Mouse (Mus musculus) mesoderm, embryonic 11.5 days (tissue): ENCODE data around the gene Nfe2l3.
"Not testable (repeated sequence)": the region's sequence is repeated elsewhere in the genome, so short reads cannot be mapped to it uniquely, and the experiment has no call there.

Experiments
- DNase-seq: peaks from one replicate; pipeline ENCODE4 v3.0.0-alpha.2; 2012; ENCODE audit warnings: low read depth, low spot score

The Nfe2l3 gene

DNA sequence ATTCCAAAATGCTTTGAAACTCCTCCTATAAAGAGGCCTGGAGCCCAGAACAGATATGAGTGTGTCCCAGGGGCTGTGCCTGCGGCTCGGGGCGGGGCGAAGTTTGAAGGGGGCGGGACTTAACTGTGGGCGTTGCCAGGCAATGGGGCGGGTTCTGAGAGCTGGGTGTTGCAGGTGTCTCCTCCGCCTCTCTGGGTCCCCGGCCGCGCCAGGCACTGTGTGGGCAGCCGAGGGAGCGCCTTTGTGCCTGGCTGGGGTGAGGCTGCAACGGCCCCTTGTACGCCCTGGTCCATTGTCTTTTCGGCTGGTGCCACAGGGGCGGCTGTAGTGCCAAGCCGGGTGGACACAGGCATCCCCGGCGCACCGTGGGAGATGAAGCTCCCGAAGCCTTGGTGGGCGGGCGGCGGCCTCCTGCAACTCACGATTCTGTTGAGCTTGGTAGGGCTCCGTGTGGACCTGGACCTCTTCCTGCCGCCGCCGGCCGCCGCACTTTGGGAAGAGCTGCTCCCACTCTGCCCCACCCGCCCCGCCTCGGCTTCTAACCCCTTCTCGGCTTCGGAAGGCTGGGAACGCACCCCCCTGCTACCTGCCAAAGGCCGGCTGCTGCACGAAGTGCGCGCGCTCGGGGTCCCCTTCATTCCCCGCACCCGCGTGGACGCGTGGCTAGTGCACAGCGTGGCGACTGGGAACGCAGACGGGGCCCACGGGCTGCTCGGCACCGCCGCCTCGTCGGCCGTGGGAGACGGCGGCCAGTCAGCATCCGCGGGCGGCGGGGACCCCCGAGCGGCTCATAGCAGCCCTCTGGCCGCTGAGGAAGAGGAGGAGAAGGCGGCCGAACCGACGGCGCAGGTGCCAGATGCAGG lies at the start of gene Nfe2l3:
Nfe2l3 (plus strand) TSS at position 136 of the 863 bp plus-strand sequence.
- peak; percentile 55 for DNase-seq

DNA sequence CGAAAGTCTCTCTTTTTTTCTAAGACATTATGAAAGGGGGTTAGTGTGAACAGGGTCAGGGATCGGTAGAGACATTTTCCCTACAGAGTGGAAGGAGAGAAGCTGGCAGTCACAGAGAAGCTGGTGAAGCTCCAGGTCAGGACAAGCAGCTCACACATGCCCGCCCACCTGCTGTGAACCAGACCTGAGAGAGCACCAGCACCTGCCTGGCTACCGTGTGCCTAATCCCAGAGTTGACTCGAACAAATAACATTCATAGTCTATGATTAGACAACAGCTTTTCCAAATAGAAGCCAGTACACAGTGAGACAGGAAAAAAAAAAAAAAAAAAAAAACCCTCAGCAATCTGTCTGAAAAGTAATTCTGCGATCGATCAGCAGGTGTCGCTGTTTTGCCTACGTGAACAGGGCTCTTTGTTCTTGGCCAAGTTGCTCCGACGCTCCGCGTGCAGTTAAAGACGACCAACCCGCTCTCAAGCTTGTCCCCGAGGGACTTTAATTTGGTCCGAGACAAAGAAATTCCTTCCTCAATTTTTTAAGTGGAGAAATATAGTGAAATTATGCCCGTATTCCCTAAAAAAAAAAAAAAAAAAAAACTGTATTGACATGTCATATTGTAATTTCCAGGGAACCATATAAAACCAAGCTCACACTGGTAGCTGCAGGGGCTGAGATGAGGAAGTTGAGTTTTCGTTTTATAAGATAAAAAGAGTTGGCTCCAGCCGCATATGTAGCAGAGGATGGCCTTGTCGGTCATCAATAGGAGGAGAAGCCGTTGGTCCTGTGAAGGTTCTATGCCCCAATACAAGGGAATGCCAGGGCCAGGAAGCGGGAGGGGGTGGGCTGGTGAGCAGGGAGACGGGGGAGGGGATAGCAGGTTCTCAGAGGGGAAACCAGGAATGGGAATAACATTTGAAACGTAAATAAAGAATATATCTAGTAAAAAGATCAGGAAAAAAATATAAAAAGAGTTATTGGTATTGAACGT lies 48.4 kb upstream of the Nfe2l3 start:
- DNase-seq, result peak; percentile 97

DNA sequence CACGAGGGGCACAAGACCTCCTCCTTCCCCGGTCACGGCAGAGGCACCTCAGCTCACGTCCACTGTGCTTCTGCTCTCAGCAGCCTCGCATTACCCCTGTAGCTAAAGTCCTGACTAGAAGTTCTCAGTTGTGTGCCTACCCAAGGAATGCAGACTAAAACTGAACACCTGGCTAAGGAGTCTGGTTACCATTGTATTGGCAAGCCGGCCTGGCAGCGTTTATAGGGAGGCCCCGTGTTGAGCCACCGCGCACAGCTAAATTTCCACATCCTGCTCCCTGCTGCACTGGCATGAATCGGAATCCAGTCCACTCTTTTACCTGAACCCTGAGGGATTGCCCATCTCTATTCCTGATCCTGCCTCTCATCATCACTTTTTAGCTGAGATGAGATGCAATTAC lies 42.0 kb upstream of the Nfe2l3 start:
- DNase-seq, result no peak

DNA sequence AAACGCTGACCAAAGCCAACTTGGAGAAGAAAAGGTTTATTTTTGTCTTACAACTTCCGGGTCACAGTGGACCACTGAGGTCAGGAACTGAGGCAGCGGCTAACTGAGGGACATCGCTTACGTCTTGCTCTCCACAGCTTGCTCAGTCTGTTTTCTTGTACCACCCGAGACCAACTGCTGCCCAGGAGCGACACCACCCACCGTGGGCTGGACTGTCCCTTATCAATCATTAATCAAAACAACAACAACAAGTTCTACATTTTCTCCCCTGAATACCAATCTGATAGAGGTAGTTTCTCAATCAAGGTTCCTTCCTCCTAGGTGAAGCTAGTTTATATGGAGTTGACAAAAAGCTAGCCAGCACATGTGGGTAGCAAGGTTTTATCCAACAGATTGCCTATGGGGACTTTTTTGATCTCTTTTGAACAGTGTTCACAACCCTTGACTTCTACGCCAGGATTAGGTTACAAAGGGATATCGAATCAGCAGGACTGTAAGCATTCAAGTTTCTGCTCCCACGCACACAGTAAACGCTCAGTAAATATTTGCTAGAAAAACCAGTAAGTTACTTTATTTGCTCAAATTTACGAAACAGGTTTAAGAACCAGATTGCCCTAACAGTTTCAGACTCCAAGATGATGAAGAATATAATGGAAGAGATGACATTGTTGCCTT lies 40.5 kb upstream of the Nfe2l3 start:
- DNase-seq, result no peak

DNA sequence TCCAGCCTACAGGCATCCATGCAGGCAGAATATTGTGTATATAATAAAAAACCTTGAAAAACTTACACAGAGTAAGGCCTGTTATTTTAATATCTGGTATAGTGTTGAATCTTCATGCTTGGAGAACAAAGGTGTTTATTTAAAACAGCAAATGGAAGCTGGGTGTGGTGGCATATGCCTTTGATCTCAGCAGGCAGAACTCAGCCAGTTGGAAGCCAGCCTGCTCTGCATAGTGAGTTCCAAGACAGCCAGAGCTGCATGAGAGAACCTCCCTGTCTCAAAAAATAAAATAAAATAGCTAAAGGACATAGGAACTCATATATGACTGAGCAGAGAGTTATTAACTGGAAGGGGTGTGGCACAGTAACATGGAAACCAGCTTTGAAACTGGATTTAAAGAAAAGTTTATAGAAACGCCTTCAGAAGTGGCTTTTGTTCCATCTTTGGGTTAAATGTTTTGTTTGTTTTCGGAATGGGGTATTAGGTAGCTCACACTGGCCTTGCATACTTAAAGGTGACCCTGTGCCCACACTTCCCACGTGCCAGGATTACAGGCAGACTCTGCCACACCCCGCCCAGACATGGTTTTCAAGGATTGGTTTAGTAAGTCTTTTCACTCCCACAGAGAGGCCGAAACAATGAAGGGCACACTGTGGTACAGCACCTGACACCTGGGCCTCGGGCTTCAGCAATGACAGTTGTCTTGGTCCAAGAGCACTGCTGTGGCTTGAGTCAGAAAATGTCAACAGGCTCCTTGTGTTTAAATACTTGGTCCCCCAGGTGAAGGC lies 38.9 kb upstream of the Nfe2l3 start:
- DNase-seq, result no peak

DNA sequence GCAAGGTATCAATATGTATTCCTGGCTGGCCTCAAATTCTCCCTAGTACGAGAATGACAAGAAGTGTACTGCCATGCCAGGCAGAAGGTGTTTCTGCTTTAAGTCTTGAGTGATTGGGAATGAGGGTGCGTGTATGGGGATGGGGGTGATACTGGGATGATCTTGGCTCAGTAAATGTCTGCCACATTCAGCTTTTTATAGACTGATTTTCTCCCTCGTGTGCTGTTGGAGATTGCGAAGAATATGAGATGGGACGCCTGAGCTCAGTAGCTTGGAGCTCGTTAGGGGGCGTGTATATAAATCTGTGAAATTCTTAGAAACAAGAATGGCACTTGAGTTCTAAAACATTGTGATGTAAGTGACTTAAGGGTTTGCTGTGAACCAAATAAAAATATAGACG lies 38.1 kb upstream of the Nfe2l3 start:
- DNase-seq, result not testable (repeated sequence)

DNA sequence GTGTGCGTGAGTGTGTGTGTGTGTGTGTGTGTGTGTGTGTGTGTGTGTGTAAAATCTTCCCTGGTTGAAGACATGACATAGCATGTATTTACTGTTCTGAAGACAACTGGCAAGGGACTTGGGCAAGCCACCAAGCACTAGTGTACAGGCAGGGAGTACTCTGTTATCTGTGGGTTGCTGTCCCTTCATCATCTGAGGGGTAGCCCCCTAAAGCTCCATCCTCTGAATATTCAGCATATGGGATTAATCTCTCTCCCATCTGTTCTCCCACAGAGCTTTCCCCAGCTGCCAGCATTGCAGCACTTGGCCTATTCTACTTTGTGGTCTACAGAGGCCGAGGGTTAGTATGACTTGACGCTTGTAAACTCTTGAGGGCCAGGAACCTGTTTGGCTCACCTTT lies 37.5 kb upstream of the Nfe2l3 start:
- not testable (repeated sequence) for DNase-seq

DNA sequence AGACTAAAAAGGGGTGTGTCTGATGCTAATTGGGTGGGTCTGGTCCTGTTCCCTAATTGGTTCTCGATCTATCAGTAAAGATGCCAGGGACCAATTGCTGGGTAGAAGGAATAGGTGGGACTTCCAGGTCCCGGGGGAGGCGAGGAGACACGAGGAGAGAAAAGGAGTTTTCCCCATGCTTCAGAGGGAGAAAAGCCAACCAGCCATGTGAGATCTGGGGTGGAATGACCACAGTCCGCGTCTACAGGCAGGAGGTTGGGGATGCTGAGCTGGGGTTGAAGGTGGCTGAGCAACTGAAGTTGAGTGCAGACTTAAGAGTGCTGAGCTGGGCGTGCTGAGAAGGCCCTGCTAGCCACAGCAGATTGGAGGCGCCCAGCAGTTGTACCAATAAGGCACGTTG lies 37.0 kb upstream of the Nfe2l3 start:
- no peak for DNase-seq

DNA sequence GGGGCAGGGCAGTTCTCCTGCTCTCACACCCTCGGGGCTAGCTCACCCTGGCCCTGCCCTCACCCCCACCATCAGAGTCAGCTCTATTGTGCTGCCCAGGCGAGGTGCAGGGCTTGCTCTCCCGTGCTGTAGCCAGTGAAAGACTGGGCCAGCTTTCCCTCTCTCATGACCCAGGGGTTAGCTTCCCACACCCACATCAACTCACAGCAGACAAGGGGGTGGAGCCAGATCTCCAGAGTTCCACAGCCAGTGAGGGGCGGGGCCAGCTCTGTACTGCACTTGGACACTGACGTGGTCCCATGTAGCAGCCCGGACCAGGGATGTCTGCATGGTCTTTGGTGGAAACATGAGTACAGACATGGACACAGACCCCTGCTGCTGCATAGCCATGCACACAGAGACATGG lies 33.4 kb upstream of the Nfe2l3 start:
- DNase-seq, result peak; percentile 56

DNA sequence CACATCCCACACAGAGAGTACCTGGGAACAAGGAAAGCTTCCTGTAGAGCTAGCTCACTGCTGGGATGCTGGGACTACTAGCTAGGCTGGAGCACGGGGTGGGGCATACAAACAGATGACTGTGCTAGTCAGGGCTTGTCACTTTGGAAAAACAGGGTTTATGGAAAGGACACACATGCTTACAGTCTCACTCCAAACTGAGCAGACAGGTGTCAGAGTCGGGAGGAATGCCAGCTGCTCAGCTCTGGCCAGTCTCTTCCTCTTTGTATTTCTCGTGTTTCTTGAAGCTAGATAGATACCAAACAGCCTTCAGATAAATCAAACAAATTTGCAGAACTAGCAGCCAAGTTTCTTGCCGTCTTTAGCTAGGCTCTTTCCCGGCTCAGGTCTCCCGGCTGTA lies 31.2 kb upstream of the Nfe2l3 start:
- DNase-seq, result no peak

DNA sequence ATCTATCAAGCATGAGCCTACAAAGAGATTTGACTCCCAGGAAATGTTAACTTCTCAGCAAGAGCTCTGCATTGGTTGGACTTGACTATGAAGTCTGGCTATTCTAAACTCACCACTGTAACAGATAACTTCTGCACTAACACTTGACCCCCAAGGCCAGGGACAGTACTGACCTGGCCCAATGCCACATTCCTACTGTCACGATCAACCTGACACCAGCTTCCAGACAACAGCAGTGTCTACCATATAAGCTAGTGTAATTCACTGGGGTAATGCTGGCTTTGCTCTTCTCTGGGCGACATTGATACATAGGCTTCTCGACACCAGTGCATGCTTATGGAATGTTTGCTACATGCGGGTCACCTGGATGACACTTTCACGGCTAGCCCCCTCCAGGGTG lies 28.9 kb upstream of the Nfe2l3 start:
- DNase-seq, result no peak

DNA sequence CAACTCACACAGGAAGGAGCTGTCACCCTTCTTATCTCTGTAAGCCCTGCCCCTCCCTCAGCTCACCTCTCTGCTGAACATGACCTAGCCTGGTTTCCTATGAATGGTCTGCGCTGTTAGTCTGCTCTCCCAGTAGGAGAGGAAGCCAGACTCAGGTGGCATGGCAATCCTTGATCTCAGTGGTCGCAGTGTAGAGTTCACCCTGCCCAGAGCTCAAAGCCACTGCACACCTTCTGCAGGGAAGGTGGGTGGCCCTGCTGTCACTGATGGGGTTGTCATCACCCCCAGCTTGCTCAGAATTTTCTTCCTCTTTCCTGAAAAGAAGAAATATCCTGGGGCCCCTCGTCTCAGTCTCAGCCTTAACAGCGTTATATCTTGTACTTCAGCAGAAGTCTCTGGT lies 28.0 kb upstream of the Nfe2l3 start:
- no peak for DNase-seq

DNA sequence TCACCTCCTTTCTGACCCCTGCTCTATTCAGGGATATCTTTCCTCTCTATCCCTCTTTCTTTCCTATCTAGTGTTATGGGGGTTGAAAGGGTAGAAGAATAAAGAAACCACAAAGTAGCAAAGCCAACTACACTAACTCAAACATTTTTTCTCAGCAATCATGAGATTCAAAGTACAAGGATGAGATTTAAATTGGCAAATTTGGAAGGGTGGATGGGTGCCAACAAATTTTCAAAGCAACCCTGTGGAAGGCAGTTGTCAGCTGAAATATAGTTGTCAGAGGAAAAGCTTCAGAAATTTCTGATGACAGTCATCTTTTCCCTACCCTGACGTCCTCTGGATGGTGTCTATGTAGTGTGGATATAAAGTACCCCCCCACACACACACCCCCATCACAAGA lies 16.0 kb upstream of the Nfe2l3 start:
- no peak for DNase-seq

DNA sequence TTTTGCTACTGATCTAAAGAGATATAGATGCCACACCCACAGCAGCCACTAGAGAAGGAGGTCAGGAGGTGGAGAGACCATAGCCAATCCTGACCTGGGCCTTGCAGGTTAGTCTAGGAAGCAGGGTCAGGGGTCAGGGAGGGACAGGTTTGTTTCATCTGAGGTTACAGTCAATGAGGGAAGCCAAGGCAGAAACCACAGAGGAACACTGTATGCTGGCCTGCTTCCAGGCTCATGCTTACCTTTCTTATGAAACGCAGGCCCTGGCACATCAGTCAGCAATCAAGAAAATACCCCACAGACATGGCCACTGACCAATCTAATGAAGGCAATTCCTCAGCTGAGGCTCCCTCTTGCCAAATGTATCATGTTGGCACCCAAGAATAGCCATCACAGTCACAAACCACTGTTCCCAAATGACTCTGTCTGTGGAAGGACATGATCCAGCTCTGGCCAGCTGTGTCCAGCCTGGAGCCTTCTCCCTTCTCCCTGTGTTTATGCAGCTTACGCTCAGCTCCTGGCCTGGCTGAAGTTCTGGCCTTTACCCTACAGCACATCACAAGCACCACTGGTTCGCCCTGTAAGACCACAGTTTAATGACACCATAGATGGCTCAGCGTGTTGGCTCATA lies 15.0 kb upstream of the Nfe2l3 start:
- no peak for DNase-seq

DNA sequence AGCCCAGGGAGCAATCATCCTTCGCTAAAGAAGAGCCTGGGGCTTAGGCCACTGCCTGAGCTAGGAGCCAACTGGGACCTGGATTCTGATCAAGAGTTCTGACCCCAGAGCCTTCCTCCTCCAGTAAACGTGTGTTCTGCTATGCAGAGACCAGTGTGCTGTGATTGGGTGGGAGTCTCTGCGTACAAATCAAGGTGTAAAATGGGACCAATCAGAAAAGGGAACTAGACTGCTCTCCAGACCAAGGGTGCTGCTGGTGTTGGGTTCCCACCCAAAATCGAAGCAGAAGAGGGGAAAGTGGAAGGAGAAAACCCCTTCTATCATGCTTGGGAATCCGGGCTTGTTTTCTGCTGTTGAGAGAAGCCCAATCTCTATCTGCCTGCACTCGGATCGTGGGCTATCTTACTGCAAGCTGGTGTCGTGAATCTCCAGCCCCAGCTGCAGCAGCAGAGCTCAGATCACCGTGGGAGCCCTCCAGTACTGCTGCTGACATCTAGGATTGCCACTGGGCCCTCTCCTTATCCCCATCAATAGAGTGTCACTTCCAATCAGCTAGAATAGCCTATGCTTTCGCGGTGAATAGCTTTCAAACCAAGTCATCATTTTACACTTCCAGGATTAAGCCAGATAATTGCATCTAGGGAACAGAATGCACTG lies 8.9 kb upstream of the Nfe2l3 start:
- DNase-seq, result no peak

DNA sequence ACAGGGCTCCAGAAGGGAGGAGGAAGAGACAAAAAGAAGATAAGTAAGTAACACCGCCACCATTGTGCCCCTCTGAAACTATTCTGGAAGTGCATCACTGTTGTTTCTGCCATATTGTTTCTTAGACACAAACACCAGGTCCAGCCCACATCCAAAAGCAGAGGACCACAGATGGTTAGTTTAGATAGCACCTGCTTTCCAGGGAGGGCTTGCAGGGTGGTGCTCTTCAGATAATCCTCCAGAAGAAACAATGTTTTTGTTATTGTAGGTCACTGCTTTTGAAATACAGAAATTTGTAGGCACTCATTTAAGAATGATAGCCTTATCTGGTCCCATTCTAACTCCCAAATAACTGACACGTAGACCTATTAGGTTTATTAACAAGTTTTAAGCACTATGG lies 7.9 kb upstream of the Nfe2l3 start:
- DNase-seq, result no peak

DNA sequence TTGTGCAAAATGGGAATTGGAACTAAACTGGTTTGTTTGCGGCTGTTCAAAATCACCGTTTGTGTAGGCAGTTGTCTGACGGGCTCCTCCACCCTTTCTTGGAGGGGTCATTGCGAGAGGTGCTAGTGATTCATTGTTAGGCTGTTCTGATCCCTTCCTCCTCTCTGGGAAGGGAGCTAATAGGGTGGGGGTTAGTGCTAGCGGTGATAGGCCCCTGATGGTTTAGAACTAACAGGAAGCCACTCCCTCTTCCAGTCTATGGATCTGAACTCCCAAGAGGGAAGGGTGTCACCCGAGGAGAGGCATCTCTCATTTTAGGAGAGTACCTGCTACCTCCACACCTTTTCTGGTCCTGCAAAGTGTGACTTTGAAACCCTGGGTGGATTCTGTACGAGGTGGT lies 1.8 kb downstream of the Nfe2l3 start:
- DNase-seq, result no peak

DNA sequence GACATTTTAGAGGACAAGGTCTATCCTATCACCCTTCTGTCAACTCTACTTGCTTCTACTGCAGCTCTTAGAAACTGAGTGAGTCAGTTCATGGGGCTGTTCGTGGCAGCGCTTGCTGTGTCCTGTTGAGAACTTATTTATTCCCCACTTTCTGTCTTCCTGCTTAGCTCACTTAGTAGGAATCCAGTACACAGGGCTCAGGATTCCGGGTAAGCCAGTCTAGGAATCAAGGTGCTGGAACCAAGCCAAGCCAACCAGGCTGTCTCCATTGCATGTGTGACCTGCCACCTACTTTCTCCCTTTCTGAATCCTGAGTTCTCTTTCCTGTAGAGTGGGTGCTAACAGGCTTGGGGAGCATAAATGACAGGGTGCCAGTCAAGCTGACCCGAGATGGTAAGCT lies 5.2 kb downstream of the Nfe2l3 start:
- DNase-seq, result no peak

DNA sequence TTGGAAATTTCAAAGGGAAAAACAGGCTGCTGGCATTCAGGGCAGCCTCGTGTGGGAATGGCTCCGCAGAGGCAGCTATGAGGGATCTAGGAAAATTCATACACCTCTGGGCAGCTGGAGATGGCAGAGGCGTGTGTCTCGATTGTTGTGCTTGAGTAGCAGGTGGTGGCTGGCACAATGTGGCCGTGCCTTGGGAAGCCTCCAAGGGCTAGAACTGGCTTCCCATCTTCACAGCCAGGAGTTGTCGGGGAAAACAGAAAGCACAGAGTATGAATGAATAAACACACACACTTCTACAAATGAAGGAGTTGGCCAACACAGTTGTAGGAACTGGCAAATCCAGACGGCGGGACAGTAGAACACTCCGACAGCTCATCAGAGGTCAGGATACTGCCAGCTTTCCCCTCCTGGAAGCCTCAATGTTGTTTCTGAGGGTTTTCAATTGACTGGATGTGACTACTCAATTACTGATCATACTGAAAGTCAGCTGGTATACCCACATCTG lies 6.4 kb downstream of the Nfe2l3 start:
- no peak for DNase-seq
